Mouse (Mus musculus) liver, embryonic 11.5 days (tissue): Measurements from ENCODE around the gene Fam43b. TPM values are rescaled to one million over a fixed set of nuclear protein-coding genes. Genes with fewer than 3 reads are reported as not detected.

Source experiments
- ATAC-seq: fragments of 200-750 bp; cut with Nextera tagmentation; replicated peaks from 2 replicates; pipeline ENCODE4 v1.8.0; 2017; ENCODE audit warnings: moderate number of reproducible peaks, mild to moderate bottlenecking, moderate TSS enrichment, moderate library complexity; ENCODE audit not compliant: low FRiP score
- DNase-seq: peaks from one replicate; pipeline ENCODE4 v3.0.0-alpha.2; 2017; ENCODE audit warnings: low spot score
- H3K27ac ChIP-seq: fragments of 300-500 bp; sonication (generic); 2 replicates; pipeline ENCODE4 v1.5.1; 2014; ENCODE audit warnings: mild to moderate bottlenecking, low read depth, low read length, control low read depth
- H3K27me3 ChIP-seq: fragments of 300-500 bp; sonication (generic); replicated peaks from 2 replicates; pipeline ENCODE4 v1.6.1; 2014; ENCODE audit warnings: low read length, mixed read lengths; ENCODE audit not compliant: control insufficient read depth, insufficient read depth
- H3K36me3 ChIP-seq: fragments of 300-500 bp; sonication (generic); 2 replicates; pipeline ENCODE4 v1.6.1; 2014; ENCODE audit warnings: mild to moderate bottlenecking, low read length, moderate library complexity, mixed read lengths; ENCODE audit not compliant: control insufficient read depth, insufficient read depth
- H3K4me1 ChIP-seq: fragments of 300-500 bp; sonication (generic); replicated peaks from 2 replicates; pipeline ENCODE4 v1.6.1; 2014; ENCODE audit warnings: low read length, mixed read lengths; ENCODE audit not compliant: control insufficient read depth, insufficient read depth
- H3K4me2 ChIP-seq: fragments of 300-500 bp; sonication (generic); 2 replicates; pipeline ENCODE4 v1.6.1; 2014; ENCODE audit warnings: mild to moderate bottlenecking, control low read depth, moderate library complexity
- H3K4me3 ChIP-seq: fragments of 300-500 bp; sonication (generic); 2 replicates; pipeline ENCODE4 v1.5.1; 2014; ENCODE audit warnings: low read depth, low read length, control low read depth
- H3K9ac ChIP-seq: fragments of 300-500 bp; sonication (generic); 2 replicates; pipeline ENCODE4 v1.6.1; 2014; ENCODE audit warnings: low read depth, low read length, control low read depth
- H3K9me3 ChIP-seq: fragments of 300-500 bp; sonication (generic); 2 replicates; pipeline ENCODE4 v1.6.1; 2016; ENCODE audit warnings: low read length, inconsistent platforms, mixed read lengths; ENCODE audit not compliant: control insufficient read depth
- WGBS: fragments of 180-500 bp; shearing (Covaris S2); extraction: QIAGEN DNeasy Blood & Tissue Kit; methylation state at CpG from one replicate; pipeline ENCODE4 v1.1.7; 2014; 5-methylcytosine and 5-hydroxymethylcytosine counted together
- polyA plus RNA-seq: library from polyadenylated mRNA; unstranded; fragments of >200 nt; fragmentation: Nextera tagmentation; extraction: Ambion mirVana; gene quantifications from 2 replicates; pipeline ENCODE4 v1.2.1, GENCODE M21; 2014

Fam43b gene
- polyA plus RNA-seq, 1 experiment from 2014 or later: 0.21 TPM

DNA sequence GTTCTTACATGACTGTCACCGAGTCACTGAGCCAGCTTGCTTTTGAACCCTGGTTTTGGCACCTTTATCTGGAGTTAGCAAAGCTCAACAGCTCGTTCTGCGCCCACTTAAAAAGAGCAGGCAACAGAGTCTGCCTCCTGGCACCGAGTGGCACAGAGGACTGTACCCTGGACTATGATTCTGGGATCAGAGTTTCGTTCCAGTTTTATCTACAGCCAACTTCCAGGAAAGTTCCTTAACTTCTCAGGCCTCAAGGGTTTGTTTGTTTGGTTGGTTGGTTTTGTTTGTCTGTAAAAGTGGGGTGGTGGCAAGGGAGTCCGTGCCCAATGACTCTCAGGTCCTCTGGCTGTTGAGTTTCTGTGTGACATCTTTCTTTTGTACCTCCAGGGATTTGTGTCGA lies 47.6 kb downstream of the Fam43b start:
- Histone ChIP-seq H3K4me2 (no peak overlapping the region), H3K4me1 (no peaks in the 10 kb centered on the region), H3K4me3 (no peak overlapping the region), H3K9ac (no peak overlapping the region), H3K36me3 (no peaks in the 10 kb centered on the region), H3K27me3 (no peaks in the 10 kb centered on the region), H3K9me3 (no peaks in the 10 kb centered on the region), H3K27ac (no peak overlapping the region)
- 71% methylated on average over 7 of the region's 7 CpGs for WGBS
- no peak for DNase-seq
- ATAC-seq: no peak

DNA sequence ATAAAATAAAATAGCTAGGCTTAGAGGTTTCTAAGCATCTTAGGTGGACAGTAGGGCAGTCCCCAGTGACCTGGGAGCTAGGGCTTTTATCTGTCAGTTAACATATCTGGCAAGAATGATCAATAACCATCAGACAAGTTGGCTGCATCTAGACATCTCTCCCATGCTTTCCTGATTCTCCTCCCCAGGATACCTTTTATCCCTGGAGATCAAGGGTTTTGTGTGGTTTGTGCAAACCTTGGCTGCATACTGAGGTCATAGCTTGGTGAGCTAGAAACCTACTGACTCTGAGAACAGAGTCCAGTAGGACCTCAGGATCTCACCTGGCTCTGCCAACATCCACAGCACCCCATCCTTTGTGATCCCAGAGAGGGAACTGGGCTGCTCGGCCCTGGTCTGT lies 49.0 kb downstream of the Fam43b start:
- no peaks in the 10 kb centered on the region for H3K36me3 ChIP-seq
- no peaks in the 10 kb centered on the region for H3K27me3 ChIP-seq
- no peak for DNase-seq
- H3K4me3 ChIP-seq: no peak overlapping the region
- no peaks in the 10 kb centered on the region; the same call in 1 of the 2 replicates for H3K4me1 ChIP-seq
- no peaks in the 10 kb centered on the region for H3K9me3 ChIP-seq
- no peak overlapping the region for H3K9ac ChIP-seq
- no peak overlapping the region for H3K4me2 ChIP-seq
- ATAC-seq: no peak
- H3K27ac ChIP-seq: no peak overlapping the region
- 70% methylated on average over 1 of the region's 1 CpGs for WGBS

DNA sequence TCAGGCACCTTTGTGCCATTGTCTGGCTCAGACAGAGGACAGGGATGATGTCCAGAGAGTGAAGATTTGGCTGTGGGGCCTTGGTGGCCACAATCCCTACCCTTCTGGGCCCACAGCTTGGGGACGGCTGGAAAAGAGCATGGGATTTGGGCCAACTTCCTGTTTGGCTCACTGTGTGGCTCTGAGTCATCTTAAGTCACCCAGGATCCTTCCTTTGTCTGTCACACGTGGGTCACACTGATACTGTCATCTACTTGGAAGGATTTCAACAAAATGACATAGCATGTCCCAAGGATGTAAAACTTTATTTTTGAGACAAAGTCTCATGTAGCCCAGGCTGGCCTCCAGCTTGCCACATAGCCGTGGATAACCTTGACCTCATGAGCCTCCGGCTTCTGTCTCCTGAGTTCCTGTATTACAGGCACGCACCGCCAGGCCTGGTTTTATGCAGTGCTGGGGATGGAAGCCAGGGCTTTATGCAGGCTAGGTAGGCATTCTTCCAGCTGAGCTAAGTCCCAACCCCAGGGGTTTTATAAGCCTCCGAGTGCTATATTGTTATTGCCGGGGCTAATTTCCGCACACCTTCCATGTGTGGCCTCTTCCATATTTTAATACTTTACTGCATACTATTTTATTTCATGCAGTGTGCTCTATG lies 51.3 kb downstream of the Fam43b start:
- no peak overlapping the region for H3K4me3 ChIP-seq
- H3K27ac ChIP-seq: no peak overlapping the region
- 76% methylated on average over 9 of the region's 9 CpGs for WGBS
- H3K27me3 ChIP-seq: no peaks in the 10 kb centered on the region; the same call in 1 of the 2 replicates
- no peak overlapping the region for H3K4me2 ChIP-seq
- no peaks in the 10 kb centered on the region for H3K36me3 ChIP-seq
- no peaks in the 10 kb centered on the region for H3K9me3 ChIP-seq
- no peaks in the 10 kb centered on the region; the same call in 1 of the 2 replicates for H3K4me1 ChIP-seq
- ATAC-seq: no peak
- DNase-seq: no peak
- no peak overlapping the region for H3K9ac ChIP-seq

Other genes starting within 250 kb of the Fam43b start
- 78.3 and 80.4 TPM in 2 replicates for gene Hp1bp3, start 180.2 kb downstream of the Fam43b start, polyA plus RNA-seq
- 0.81 and 0.99 TPM in 2 replicates for gene Sh2d5, start 146.1 kb downstream of the Fam43b start, polyA plus RNA-seq
- 0.34 and 0.58 TPM in 2 replicates for gene Kif17, start 146.1 kb downstream of the Fam43b start, polyA plus RNA-seq
- gene Ddost, start 91.8 kb downstream of the Fam43b start, polyA plus RNA-seq: 276 and 295 TPM in 2 replicates
- 15.6 and 17.0 TPM in 2 replicates for gene Pink1, start 70.2 kb downstream of the Fam43b start, polyA plus RNA-seq
- 6.6 and 7.2 TPM in 2 replicates for gene Cda, start 28.5 kb downstream of the Fam43b start, polyA plus RNA-seq
- gene Mul1, start 38.1 kb upstream of the Fam43b start, polyA plus RNA-seq: 15.1 and 17.9 TPM in 2 replicates
- 2.1 TPM in 2 replicates for gene Camk2n1, start 57.8 kb upstream of the Fam43b start, polyA plus RNA-seq
- not detected in 2 replicates for gene Vwa5b1, start 239.4 kb upstream of the Fam43b start, polyA plus RNA-seq